Mouse (Mus musculus) embryonic facial prominence, embryonic 15.5 days (tissue): ENCODE measurements around the gene Ctsl. TPM values are rescaled to one million over a fixed set of nuclear protein-coding genes. Genes with fewer than 3 reads are reported as not detected.

ENCODE experiments used
- ATAC-seq: fragments of 200-750 bp; cut with Nextera tagmentation; 2 replicates; pipeline ENCODE4 v1.8.0; 2017; ENCODE audit warnings: low read depth, moderate TSS enrichment; ENCODE audit not compliant: insufficient number of reproducible peaks, low FRiP score, low TSS enrichment
- H3K27ac ChIP-seq: fragments of 300-500 bp; sonication (generic); replicated peaks from 2 replicates; pipeline ENCODE4 v1.5.1; 2015; ENCODE audit warnings: mild to moderate bottlenecking, inconsistent platforms
- H3K27me3 ChIP-seq: fragments of 300-500 bp; sonication (generic); 2 replicates; pipeline ENCODE4 v1.6.1; 2015; ENCODE audit warnings: inconsistent platforms
- H3K36me3 ChIP-seq: fragments of 300-500 bp; sonication (generic); 2 replicates; pipeline ENCODE4 v1.6.1; 2015; ENCODE audit warnings: mild to moderate bottlenecking, inconsistent platforms
- H3K4me1 ChIP-seq: fragments of 300-500 bp; sonication (generic); 2 replicates; pipeline ENCODE4 v1.6.1; 2015; ENCODE audit warnings: inconsistent platforms
- H3K4me2 ChIP-seq: fragments of 300-500 bp; sonication (generic); replicated peaks from 2 replicates; pipeline ENCODE4 v1.6.1; 2015; ENCODE audit warnings: mild to moderate bottlenecking, inconsistent platforms
- H3K4me3 ChIP-seq: fragments of 300-500 bp; sonication (generic); replicated peaks from 2 replicates; pipeline ENCODE4 v1.5.1; 2015; ENCODE audit warnings: mild to moderate bottlenecking, inconsistent platforms
- H3K9ac ChIP-seq: fragments of 300-500 bp; sonication (generic); 2 replicates; pipeline ENCODE4 v1.6.1; 2015; ENCODE audit warnings: inconsistent platforms
- H3K9me3 ChIP-seq: fragments of 300-500 bp; sonication (generic); replicated peaks from 2 replicates; pipeline ENCODE4 v1.6.1; 2016; ENCODE audit warnings: inconsistent platforms
- WGBS: fragments of 180-500 bp; shearing (Covaris S2); methylation state at CpG from one replicate; pipeline ENCODE4 v1.1.7; 2015; 5-methylcytosine and 5-hydroxymethylcytosine counted together
- polyA plus RNA-seq: library from polyadenylated mRNA; unstranded; fragments of >200 nt; fragmentation: Nextera tagmentation; extraction: Ambion mirVana; gene quantifications from 2 replicates; pipeline ENCODE4 v1.2.1, GENCODE M21; 2015

Gene Ctsl
- polyA plus RNA-seq, 1 experiment from 2014 or later = 195 TPM

DNA sequence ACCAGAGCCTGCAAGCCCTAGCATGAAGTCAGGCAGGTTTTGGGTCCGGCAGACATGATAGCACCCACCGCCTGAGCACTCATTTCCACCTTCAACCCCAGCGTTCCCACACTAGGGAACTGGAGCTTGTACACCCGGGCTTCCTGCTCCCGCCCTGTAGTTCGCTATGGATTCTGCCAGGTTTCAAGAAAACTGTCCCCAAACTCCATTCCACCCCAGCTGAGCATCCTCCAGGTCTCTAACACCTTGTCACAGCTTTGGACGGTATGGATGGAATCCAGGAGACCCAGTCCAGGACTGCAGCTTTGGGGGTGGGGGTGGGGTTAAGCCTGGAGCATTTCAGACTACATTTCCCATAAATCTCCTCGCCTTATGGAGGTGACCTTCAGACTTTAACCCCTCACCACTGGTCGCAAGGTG, 26.6 kb downstream of the Ctsl start:
- 3% methylated on average over 9 of the region's 9 CpGs for WGBS
- H3K9me3 ChIP-seq = no peaks in the 10 kb centered on the region

DNA sequence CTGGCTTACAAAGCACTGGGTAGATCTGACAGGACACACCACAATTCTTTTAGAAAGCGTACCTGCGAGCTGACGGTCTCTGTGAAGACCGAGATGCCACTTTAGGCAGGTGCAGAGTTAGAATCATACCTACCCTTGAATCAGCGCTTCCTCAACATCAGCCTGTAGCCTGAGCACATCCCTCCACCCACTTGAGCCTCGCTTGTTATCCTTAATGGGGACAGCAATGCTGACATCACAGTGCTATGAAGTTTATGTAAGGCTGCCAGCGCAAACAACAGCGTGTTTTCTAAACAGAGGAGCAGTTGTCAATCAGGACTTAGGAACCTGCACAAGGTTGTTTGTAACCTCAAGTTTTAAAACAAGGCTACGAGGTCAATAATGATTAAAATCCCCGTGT, 27.1 kb downstream of the Ctsl start:
- H3K4me2 ChIP-seq = peak overlapping the region; percentile 79
- H3K4me1 ChIP-seq = no peaks in the 10 kb centered on the region
- ATAC-seq = no peak
- peak overlapping the region; percentile 48 for H3K4me3 ChIP-seq
- no peaks in the 10 kb centered on the region for H3K27me3 ChIP-seq
- no peaks in the 10 kb centered on the region for H3K36me3 ChIP-seq
- H3K27ac ChIP-seq = no peak overlapping the region
- 18% methylated on average over 10 of the region's 10 CpGs for WGBS
- no peaks in the 10 kb centered on the region for H3K9me3 ChIP-seq
- peak overlapping the region; percentile 21; the same call in 1 of the 2 replicates for H3K9ac ChIP-seq

More for the DNA sequence above, 26.6 kb downstream of the Ctsl start:
- Histone ChIP-seq H3K4me1 (no peaks in the 10 kb centered on the region), H3K4me3 (peak overlapping the region; percentile 48), H3K27ac (no peak overlapping the region), H3K27me3 (no peaks in the 10 kb centered on the region), H3K9ac (peak overlapping the region; percentile 21; the same call in 1 of the 2 replicates), H3K36me3 (no peaks in the 10 kb centered on the region), H3K4me2 (peak overlapping the region; percentile 79)
- no peak for ATAC-seq

DNA sequence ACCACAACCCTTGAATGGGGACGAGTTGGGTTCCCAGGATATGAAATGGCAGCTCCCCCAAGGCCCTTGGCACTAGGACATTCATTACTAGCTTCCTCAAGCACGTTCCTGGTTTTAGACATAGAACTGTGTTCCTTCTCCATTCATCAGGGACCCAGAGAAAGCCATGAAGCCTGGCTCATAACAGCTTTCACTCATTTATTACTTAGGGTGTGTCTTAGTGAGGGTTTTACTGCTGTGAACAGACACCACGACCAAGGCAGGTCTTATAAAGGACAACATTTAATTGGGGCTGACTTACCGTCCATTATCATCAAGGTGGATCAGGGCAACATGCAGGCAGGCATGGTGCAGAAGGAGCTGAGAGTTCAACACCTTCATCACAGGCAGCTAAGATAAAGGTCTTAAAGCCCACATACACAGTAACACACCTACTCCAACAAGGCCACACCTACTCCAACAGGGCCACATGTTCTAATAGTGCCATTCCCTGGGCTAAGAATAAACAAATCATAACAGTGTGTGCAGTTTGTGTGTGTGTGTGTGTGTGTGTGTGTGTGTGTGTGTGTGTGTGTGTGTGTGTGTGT, 35.1 kb downstream of the Ctsl start:
- no peak for ATAC-seq
- Histone ChIP-seq H3K27ac (no peak overlapping the region), H3K4me1 (no peaks in the 10 kb centered on the region), H3K36me3 (no peaks in the 10 kb centered on the region), H3K9me3 (no peaks in the 10 kb centered on the region), H3K4me3 (no peak overlapping the region), H3K9ac (no peak overlapping the region), H3K4me2 (no peak overlapping the region), H3K27me3 (no peaks in the 10 kb centered on the region)
- WGBS = 63% methylated on average over 4 of the region's 4 CpGs

DNA sequence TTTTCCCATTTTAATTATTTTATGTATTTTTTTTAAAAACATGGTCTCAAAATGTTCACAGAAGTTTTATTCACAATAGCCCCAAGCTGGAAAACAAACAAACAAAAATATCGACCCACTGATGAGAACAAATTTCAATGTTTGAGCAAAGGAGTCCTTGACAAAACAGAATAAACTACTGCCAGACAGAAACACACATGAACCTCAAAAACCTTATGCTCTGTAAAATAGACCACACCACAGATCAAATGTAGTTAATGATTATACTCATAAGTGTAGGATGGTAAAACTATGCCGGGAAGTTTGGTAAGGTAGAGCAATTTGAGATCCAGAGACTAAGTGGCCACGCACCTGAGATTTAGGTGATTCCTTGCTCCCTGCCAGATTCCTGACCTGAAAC, 37.6 kb downstream of the Ctsl start:
- Histone ChIP-seq H3K9ac (no peak overlapping the region), H3K9me3 (no peaks in the 10 kb centered on the region), H3K27ac (no peak overlapping the region), H3K27me3 (no peaks in the 10 kb centered on the region), H3K36me3 (no peaks in the 10 kb centered on the region), H3K4me1 (no peaks in the 10 kb centered on the region), H3K4me2 (no peak overlapping the region), H3K4me3 (no peak overlapping the region)
- ATAC-seq = no peak
- 82% methylated on average over 3 of the region's 3 CpGs for WGBS

DNA sequence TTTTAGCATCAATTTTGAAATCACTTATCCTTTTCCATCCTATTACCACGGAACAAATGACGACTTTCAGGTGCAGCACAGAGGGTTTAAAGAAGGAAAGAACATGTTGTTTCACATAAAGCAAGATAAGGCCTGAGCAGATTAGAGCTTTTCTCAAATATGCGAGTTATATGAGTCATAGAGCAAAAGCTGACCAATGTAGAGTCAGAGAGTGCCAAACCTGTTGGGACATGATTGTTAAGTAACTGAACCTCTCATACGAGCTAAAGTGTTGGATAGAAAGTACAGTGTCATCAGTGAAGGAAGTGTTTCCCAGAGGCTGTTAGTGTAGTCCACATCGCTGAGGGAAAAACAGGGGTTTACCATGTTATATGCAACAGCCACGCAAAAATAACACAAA, 38.4 kb downstream of the Ctsl start:
- H3K4me1 ChIP-seq = no peaks in the 10 kb centered on the region
- ATAC-seq = no peak
- H3K9ac ChIP-seq = no peak overlapping the region
- H3K9me3 ChIP-seq = no peaks in the 10 kb centered on the region
- H3K36me3 ChIP-seq = no peaks in the 10 kb centered on the region
- 66% methylated on average over 6 of the region's 6 CpGs for WGBS
- H3K4me2 ChIP-seq = no peak overlapping the region
- no peak overlapping the region for H3K4me3 ChIP-seq
- H3K27ac ChIP-seq = no peak overlapping the region
- no peaks in the 10 kb centered on the region for H3K27me3 ChIP-seq

DNA sequence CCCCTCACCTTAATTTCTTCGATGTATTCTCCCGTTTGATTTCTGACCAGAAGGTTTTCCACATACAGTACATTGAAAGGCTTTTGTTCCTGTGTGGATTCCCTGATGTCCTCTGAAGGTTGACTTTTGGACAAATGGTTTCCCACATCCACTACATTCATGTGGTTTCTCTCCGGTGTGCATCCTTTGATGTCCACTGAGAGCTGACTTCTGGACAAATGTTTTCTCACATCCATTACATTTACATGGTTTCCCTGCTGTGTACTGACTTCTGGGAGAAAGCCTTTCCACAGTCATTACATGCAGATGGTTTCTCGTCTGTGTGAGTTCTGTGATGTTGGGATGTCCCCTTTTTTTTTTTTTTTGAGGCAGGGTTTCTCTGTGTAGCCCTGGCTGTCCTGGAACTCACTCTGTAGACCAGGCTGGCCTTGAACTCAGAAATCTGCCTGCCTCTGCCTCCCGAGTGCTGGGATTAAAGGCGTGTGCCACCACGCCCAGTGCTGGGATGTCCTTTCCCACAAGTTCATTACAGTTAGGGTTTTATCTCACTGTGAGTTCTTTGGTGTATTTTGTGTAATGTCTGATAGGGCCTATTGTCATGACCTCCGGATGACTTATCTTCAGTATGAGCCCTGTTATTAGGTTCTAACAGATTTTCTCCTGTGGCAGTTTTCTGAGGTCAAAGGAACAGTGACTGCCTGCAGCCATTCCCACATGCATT, 48.0 kb downstream of the Ctsl start:
- no peak overlapping the region for H3K4me3 ChIP-seq
- H3K9ac ChIP-seq = no peak overlapping the region
- no peaks in the 10 kb centered on the region for H3K36me3 ChIP-seq
- H3K4me1 ChIP-seq = no peaks in the 10 kb centered on the region
- no peaks in the 10 kb centered on the region for H3K27me3 ChIP-seq
- WGBS = 77% methylated on average over 8 of the region's 8 CpGs
- H3K4me2 ChIP-seq = no peak overlapping the region
- H3K9me3 ChIP-seq = no peaks in the 10 kb centered on the region
- H3K27ac ChIP-seq = no peak overlapping the region
- no peak for ATAC-seq

DNA sequence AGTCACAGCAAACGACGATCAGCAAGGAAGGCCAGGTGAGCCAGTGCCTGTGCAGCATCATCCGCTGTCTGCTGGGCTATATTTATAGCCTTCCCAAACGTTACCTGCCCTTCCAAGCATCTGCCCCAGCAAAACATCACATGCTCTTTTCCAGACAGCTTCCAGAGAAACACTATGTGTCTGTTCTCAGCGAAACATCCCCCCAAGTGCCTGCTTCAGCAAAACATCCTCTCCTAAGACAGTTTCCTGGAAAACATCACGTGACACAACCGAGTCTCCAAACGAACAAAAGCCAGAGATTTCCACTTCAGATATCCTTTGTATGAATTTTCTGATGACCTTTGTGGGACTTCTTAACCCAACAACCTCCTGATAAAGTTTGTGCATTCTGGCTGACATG, 50.4 kb downstream of the Ctsl start:
- Histone ChIP-seq H3K36me3 (no peaks in the 10 kb centered on the region), H3K4me1 (no peaks in the 10 kb centered on the region), H3K9me3 (no peaks in the 10 kb centered on the region), H3K4me2 (no peak overlapping the region), H3K27me3 (no peaks in the 10 kb centered on the region), H3K9ac (no peak overlapping the region), H3K4me3 (no peak overlapping the region), H3K27ac (no peak overlapping the region)
- ATAC-seq = no peak
- WGBS = 76% methylated on average over 8 of the region's 8 CpGs

DNA sequence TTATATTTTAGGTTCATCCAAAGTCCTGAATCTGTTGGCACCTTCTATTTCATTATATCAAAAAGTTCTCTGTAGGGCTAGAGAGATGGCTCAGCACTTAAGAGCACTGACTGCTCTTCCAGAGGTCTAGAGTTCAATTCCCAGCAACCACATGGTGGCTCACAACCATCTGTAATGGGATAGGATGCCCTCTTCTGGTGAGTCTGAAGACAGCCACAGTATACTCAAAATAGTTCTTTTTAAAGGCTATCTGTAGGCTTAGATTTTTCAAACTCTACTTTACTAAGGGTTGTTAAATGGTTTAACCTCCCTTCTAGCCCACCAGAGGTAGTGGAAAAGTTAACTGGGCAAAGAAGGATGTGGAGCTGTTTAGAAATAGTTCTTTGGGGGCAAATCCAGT, 50.9 kb downstream of the Ctsl start:
- H3K4me2 ChIP-seq = no peak overlapping the region
- no peak overlapping the region for H3K9ac ChIP-seq
- no peaks in the 10 kb centered on the region for H3K4me1 ChIP-seq
- no peak overlapping the region for H3K27ac ChIP-seq
- no peaks in the 10 kb centered on the region for H3K27me3 ChIP-seq
- no peaks in the 10 kb centered on the region for H3K36me3 ChIP-seq
- no peak overlapping the region for H3K4me3 ChIP-seq
- no peak for ATAC-seq
- H3K9me3 ChIP-seq = no peaks in the 10 kb centered on the region

DNA sequence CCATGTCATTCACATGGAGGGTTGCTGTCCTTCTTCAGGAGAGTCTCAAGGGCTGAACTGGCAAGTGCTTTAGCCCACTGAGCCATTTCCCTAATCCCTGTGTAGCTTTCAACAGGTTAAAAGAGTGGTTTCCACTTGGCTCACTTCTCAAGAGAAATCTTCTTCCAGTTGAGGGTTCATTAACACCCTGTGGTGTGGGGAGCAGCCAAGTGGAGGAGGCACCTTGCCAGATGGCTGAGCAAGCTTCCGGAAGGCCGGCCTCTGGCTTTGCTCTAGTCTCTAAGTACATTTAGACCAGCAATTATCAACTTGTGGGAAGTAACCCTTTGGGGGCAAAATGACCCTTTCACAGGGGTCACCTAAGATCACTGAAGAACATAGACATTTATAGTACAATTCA, 52.3 kb downstream of the Ctsl start:
- ATAC-seq = no peak
- H3K4me2 ChIP-seq = no peak overlapping the region
- no peaks in the 10 kb centered on the region for H3K36me3 ChIP-seq
- H3K4me3 ChIP-seq = no peak overlapping the region
- WGBS = 63% methylated on average over 2 of the region's 2 CpGs
- H3K4me1 ChIP-seq = no peaks in the 10 kb centered on the region
- H3K27me3 ChIP-seq = no peaks in the 10 kb centered on the region
- H3K9me3 ChIP-seq = no peaks in the 10 kb centered on the region
- no peak overlapping the region for H3K9ac ChIP-seq
- no peak overlapping the region for H3K27ac ChIP-seq

DNA sequence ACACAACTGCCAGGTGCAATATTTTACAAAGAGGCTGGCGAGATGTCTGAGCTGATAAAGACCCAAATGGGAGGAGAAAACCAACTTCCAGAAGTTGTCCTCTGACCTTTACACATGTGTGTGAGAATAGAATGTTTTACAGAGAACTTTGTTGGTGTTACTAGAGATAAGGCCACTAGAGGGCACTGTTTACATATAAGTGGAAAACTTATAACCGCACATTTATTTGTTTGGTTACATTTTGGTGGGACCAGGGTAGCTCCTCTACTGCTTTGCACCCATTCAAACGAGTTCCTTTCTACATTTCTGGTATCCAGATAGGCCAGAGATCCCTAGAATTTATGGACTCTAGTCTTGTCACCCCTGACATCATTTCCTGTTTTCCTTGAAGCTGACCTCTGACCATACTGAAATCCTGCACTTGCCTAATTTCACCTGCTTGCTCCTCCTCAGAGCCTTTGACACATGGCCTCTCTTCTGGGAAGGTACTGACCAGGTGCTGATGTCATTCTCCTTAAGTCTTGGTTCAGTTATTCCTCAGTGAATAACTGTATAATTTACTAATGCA, 55.1 kb downstream of the Ctsl start:
- no peak overlapping the region for H3K4me2 ChIP-seq
- ATAC-seq = no peak
- H3K4me3 ChIP-seq = no peak overlapping the region
- no peak overlapping the region for H3K9ac ChIP-seq
- H3K27me3 ChIP-seq = no peaks in the 10 kb centered on the region
- H3K36me3 ChIP-seq = no peaks in the 10 kb centered on the region
- H3K9me3 ChIP-seq = no peaks in the 10 kb centered on the region
- WGBS = 2% methylated on average over 3 of the region's 3 CpGs
- no peak overlapping the region for H3K27ac ChIP-seq
- peaks cover 16% of the 10 kb centered on the region; the same call in 1 of the 2 replicates for H3K4me1 ChIP-seq

DNA sequence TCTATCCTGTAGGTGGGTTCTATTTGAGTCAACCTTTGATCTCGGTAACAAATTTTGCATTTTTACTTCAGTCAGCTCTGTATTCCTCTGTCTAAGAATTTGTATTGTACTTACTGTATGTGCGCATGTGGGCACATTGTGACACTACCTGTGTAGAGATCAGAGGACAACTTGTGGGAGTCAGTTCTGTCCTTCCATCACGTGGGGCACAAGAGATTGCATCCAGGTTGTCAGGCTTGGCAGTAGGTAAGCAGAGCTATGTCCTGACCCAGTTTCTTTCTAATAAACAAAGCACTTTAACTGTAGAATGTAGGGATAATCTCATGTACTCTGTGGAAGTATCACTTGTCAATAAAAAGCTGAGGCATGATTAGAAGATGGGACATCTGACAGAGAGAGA, 56.6 kb downstream of the Ctsl start:
- Histone ChIP-seq H3K27ac (no peak overlapping the region), H3K36me3 (no peaks in the 10 kb centered on the region), H3K4me1 (peaks cover 16% of the 10 kb centered on the region; the same call in 1 of the 2 replicates), H3K9me3 (no peaks in the 10 kb centered on the region), H3K9ac (no peak overlapping the region), H3K4me3 (no peak overlapping the region), H3K4me2 (no peak overlapping the region), H3K27me3 (no peaks in the 10 kb centered on the region)
- ATAC-seq = no peak
- WGBS = 62% methylated on average over 3 of the region's 3 CpGs
